Mouse (Mus musculus) lung, adult 2 months (tissue): ENCODE measurements around the gene Blmh.

Source experiments
- CTCF ChIP-seq: fragments of 200-500 bp; IDR thresholded peaks from 2 replicates; pipeline ENCODE4 v1.5.1; 2011; ENCODE audit warnings: mild to moderate bottlenecking, low read length, control low read depth; ENCODE audit not compliant: insufficient read depth
- POLR2A ChIP-seq: fragments of 200-500 bp; IDR thresholded peaks from 2 replicates; pipeline ENCODE4 v1.6.1; 2011; ENCODE audit warnings: low read depth, mild to moderate bottlenecking, control low read depth, low read length, borderline replicate concordance; ENCODE audit errors: extremely low read depth

DNA sequence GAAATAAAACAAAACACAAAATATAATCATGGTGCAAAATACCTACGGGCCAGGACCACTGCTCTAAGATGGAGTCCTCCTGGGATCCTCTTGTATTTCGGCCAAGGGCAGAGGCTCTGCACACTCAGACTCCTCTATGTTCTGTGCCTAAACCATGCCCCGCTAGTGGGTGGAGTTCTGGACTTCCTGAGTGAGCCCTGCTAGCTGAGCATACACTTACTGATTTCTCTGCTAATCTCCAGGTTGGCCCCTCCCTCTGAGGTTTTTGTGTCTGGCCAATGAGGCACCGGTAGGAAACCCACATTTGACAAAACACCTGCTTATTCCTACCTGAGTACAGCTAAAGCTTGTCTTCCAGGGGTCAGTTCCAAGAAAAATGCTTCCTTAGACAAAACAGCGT, 76.1 kb downstream of the Blmh start:
- TF ChIP-seq CTCF (no peak), POLR2A (no peak)
